Mouse (Mus musculus) adrenal gland, postnatal 25 days (tissue): Measurements from ENCODE around the gene Gpnmb. TPM values are rescaled to one million over a fixed set of nuclear protein-coding genes. Genes with fewer than 3 reads are reported as not detected.

Source experiments
- DNase-seq: peaks from one replicate; pipeline ENCODE4 v3.0.0; 2021; ENCODE audit warnings: mixed read lengths
- total RNA-seq: library from RNA; stranded (reverse); gene quantifications from 2 replicates; pipeline ENCODE4 v1.2.3, GENCODE M21; 2021

The Gpnmb gene
- total RNA-seq, 1 experiment from 2014 or later: 0.33 TPM

GRCm38 (mm10) chr6:49097596-49098110 is 61.3 kb downstream of the Gpnmb start:
- DNase-seq: peak; percentile 9

- no peak for DNase-seq
Observed at GRCm38 (mm10) chr6:49099086-49099485, 62.7 kb downstream of the Gpnmb start.

DNA sequence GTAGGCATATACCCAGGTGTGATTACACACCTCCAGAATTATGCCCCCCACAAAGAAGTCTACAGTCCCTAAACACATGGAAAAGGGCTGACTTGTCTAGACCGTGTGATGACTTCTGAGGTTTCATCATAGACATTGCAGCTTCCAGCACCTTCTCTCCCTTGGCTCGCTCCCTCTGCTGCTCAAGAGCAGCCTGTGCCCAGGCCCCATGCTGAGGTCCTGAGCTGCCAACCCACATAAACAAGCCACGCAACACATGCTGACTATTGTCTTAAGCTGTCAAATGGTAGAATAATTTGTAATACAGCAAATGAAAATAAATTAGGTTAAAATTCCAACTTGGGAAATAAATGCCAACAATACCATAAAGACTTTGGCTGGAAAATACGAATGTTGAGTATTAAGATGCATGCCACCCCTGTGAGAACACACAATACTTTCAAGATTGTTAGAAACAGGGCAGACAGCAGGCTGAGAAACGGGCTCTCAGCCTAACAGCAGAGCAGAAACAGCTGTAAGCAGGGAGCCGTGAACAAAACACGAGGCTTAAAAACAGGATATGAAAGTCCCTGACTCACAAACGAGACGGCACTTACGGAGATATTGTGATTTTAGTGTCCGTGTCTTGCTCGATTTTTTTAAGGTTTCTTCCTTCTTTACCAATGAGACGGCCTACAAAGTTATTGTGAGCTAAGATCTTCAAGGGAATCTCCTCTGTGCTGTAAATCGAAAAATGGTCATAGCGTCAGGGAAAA is 70.6 kb downstream of the Gpnmb start:
- DNase-seq: no peak

DNA sequence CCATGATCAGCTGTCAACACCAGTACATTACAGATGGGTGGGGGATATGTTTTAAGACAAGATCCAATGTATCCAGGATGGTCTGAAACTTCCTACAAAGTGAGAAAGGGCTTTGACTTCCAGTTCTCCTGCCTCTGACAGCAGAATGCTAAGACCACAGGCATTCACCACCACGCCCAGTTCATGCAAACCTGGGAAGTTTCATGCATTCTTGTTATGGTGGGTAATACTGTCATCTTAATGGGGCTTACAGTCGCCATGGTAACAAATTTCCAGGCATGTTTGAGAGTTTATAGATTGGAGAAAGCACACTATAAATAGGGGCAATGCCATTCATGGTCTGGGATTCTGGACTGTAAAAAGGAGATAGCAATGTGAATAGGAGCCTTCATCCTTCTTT is 72.8 kb downstream of the Gpnmb start:
- DNase-seq: no peak

DNA sequence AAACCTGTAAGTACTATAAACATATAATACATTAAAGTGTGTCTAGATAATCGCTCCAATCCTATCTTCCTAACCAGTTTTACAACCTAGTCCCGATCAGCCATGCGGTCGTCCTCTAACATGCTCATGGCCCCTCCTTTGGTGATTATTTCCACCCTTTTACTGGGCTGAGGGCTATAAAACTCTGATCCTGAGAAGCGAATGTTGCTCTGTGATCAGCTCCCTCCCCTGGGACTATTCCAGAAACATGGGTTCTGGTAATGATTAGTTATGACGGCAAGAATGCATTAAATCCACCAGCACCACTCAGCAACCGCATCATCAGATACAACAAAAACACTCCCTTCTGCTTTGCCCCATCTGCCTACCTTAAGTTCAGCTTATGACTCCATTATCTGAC is 77.5 kb downstream of the Gpnmb start:
- no peak for DNase-seq

DNA sequence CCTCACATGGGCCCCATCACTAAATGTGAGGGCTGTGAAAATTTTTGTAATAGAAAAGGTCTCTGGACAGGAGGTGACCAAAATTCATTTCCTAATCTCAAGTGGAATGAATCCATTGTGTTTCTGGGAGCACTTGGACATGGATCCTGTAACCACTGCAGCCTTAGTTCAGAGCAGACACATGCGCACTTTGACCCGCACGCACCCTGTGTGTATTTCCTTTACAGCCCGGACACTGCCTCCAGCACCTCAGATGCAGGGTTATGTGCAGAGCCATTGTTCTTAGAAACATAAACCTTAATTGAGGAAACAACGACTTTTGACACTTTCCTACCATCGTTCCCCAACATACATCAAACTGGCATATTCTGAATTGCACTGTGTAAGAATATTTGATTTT is 78.1 kb downstream of the Gpnmb start:
- DNase-seq: no peak

DNA sequence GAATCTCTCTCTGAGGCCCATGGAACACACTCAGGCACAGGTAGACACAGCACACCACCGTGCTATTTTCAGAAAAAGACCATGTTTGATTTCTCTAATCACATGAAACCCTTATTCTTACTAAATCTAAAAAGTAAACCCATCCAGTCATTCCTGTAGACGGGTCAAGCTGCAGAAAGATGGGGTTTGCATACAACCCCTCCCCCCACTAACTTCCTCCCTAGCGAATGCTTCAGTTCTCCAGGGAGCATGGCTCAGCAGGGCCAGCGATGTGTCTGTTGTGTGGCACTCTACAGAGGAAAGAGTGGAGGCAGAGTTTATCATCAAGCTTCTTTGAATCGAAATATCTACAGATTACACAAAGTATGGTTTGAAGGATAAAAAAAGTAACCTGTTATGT is 79.2 kb downstream of the Gpnmb start:
- no peak for DNase-seq

GRCm38 (mm10) chr6:49116241-49116640 is 79.9 kb downstream of the Gpnmb start:
- peak; percentile 39 for DNase-seq

DNA sequence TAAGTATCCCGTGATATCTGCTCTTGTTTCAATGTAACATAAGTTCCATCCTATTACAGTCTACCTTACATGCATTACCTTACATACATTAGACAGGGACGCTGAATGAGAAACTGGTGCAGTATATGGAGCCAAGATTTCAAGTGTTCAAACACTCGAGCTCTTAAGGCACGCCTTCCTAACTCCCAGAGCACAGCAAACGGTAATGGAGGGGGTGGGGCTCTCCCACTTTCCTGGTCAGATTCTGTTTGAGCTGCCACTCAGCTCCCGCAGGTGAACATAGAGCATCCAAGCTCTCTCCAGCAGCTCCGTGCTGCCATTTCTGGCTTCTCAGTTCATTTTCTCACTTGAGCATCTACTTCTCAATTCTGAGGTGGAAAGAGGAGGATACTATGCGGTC is 82.1 kb downstream of the Gpnmb start:
- no peak for DNase-seq

DNA sequence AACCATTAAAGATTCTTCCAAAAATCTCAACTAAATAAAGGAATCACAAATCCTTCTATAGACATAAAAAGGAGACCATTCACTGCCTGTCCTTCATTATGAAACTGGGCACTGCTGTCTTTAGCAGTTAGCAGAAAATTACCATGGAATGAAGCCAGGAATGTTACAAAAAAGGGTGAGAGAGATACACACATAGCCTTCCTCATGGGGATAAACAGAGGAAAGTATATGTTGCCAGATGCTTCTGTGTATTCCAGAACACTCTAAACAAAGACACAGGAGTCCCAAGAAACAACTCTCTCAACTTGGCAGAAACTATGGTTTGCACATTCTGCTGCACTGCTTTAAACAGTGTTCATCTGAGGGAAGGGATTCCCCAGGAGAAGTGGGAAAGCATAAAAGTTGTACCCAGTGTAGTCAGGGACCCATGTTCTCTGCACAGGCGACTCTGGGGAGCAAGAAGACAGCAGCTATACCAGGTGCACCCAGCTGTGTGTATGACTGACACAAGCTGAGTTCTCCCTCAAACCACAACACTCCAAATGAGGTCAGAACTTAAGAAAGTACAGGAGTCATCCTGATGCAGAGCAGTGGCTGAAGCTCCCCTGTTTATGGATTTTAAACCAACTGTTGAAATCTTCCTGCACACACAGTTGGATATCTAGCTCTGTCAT is 83.3 kb downstream of the Gpnmb start:
- no peak for DNase-seq

DNA sequence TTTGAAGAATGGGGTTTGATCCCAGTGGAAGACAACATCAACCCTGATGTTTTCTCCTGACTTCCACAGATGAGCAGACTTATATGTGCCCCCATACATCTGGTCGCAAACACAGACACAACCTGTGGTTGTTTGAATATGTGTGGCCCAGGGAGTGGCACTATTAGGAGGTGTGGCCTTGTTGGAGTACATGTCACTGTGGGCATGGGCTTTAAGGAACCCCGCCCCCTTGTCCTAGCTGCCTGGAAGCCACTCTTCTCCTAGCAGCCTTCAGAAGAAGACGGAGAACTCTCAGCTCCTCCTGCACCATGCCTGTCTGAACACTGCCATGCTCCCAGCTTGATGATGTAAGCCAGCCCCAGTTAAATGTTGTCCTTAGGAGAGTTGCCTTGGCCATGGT is 84.0 kb downstream of the Gpnmb start:
- DNase-seq: no peak

Other genes with a start within 250 kb of the Gpnmb start
- gene Tmem176a, start 195.6 kb upstream of the Gpnmb start, total RNA-seq: 210 and 286 TPM in 2 replicates
- 498 and 582 TPM in 2 replicates for gene Tmem176b, start 195.1 kb upstream of the Gpnmb start, total RNA-seq
- gene Aoc1, start 163.7 kb upstream of the Gpnmb start, total RNA-seq: not detected in 2 replicates
- gene 1600015I10Rik, start 106.7 kb upstream of the Gpnmb start, total RNA-seq: not detected in 2 replicates
- gene Doxl2, start 61.6 kb upstream of the Gpnmb start, total RNA-seq: not detected in 2 replicates
- 0.21 TPM in 1 of 2 replicates, not detected in the other for gene Svs1, start 49.7 kb upstream of the Gpnmb start, total RNA-seq
- gene Malsu1, start 37.2 kb downstream of the Gpnmb start, total RNA-seq: 29.6 and 43.0 TPM in 2 replicates
- gene Igf2bp3, start 178.4 kb downstream of the Gpnmb start, total RNA-seq: 1.0 and 1.2 TPM in 2 replicates
- 69.3 and 95.8 TPM in 2 replicates for gene Tra2a, start 227.5 kb downstream of the Gpnmb start, total RNA-seq